Mouse (Mus musculus) mouse trophoblast stem cell (cell line): ENCODE measurements at regions not wholly inside any gene's neighbourhood (a gene's known extent, or its start where the extent isn't known, plus 50 kb on each side); places are given as distances from the start of the nearest gene placed in this dataset.
"Not testable (repeated sequence)": the region's sequence is repeated elsewhere in the genome, so short reads cannot be mapped to it uniquely, and the experiment has no call there.

Experiments
- in situ Hi-C, 2 experiments: fragments of 300-500 bp; cut with MseI, MboI; formaldehyde crosslinking; loops; 2 replicates in 1 of 2; 3 replicates in 1 of 2; pipeline ENCODE4 v1.15.1; 2025

DNA sequence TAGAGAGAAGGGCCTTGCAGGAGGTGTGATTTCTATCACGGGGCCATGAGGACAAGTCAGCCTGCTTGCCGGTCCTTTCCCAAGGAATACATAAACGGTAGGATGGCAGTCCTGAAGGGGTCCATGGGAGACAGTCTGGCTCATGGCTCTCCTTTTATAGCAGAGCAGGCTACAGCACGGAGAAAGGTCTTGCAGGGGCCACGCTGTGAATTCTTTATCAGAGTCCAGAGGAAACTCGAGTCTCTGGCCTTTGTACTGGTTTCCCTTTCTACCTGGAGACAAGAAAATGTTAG is 1984.0 kb downstream of the 4930444P10Rik start:
- in situ Hi-C loops = no loop called here

DNA sequence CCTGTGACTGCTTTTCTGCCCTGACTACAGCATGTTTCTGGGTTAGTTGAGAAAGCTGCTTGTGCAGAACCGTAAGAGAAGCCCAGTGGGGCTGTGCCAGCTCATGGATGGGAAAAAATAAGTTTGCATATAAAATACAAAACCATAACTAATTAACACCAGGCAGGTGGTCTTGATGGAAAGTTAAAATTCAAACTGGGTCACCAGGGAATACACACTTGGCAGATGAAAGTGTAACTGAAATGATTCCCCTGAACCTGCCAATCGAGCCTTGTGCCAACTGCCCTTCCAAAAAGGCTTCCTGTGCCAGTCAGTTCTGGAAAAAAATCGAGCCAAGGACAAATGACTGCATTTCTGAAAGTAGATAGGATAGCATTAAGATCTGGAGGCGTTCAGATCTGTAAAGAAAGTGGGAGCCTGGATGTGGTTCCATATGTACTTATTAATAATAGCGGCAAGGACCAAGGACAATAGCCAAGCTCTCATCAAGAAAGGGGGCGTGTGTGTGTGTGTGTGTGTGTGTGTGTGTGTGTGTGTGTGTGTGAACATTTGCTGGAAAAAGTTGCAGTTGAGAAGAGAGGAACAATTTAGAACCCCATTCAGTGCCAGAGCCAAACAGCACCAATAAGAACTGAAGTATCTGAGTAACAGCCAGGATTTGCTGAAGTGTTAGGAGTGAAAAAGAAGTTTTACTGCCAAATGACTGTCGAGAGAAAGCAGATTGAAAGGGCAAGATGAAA is 1984.5 kb downstream of the 4930444P10Rik start:
- in situ Hi-C loops = no loop called here

DNA sequence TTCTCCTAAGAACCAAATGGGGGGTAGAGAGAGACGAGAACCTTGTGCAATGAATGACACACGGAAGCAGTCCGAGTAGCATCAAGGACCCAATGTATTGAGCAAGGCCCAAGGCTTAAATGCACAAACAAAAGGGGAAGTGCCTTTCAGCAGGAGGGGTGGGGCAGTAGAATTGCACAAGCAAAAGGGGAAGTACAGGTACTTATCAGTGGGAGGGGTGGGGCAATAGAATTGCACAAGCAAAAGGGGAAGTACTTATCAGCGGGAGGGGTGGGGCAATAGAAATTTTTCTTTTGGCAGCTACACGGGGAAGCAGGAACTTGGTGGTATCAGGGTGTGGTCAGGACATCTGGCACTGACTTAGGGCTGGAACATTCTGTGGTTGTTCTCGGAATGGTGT is 1987.6 kb downstream of the 4930444P10Rik start:
- in situ Hi-C loops = not testable (repeated sequence)

- in situ Hi-C loops = no loop called here
These were observed 1988.6 kb downstream of the 4930444P10Rik start for GRCm38 (mm10) chr1:14104529-14104928.

- in situ Hi-C loops = no loop called here
These were observed 1994.1 kb downstream of the 4930444P10Rik start for GRCm38 (mm10) chr1:14099031-14099430.

- in situ Hi-C loops = no loop called here
These were observed 1995.4 kb downstream of the 4930444P10Rik start for GRCm38 (mm10) chr1:14097567-14098228.

DNA sequence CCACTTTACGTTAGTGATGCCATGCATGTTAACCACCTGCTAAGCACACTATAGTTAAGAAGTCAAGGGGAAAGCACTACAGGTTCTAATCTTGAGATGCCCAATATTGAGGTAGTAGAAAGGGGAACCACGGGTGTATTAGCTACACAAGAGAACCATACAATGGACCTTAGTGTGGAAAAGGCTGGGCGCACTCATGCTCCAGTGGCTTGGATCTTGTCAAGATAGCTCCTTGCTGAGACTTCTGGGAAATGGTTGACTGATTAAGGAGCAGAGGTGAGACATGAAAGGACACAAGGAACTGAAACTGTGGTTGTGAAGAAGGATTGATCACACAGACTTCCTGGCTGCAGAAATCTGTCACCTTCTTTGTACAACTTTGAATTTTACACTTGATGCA is 2028.3 kb downstream of the 4930444P10Rik start:
- in situ Hi-C loops = no loop called here

GRCm38 (mm10) chr1:14036163-14036562 is 2057.0 kb downstream of the 4930444P10Rik start:
- in situ Hi-C loops = no loop called here

- in situ Hi-C loops = no loop called here
These were observed 2081.6 kb downstream of the 4930444P10Rik start for GRCm38 (mm10) chr1:14011484-14011883.

DNA sequence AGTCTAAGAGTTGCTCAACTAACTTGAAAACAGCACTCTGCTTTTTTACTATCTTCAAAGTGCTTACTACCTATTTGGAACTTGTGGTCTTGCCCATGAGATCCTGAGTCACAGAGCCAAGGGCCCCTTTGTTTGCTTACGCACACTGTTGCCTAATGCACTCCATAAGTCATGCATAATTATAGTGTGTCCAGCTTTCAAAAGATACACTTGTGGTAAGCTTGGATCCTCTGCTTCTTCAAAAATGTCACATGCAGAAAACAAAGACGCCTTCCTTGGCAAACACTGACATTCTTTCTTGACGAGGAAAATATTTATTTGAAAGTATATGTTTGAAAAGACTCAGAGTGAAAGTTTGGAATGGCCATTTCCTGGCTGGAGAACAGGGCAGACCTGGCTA is 2082.3 kb downstream of the 4930444P10Rik start:
- in situ Hi-C loops = no loop called here

DNA sequence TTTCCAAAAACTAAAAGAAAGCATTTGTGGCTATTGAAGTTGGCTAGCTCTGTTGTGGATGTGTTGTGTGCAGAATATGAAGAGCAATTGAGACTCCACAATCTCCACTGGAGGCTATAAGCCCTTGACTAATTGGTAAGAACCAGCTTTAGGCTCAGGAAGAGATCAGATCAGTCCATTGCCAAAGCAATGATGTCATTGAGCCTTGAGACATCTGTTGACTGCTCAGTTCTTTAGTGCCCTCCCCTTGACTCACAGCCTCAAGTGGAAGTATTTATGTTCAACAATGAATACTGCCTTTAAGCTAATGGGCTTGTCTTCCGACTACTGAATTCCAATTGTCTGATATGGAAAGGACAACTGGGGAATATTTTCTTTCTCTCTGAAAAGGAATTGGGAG is 2090.6 kb downstream of the 4930444P10Rik start:
- in situ Hi-C loops = no loop called here

DNA sequence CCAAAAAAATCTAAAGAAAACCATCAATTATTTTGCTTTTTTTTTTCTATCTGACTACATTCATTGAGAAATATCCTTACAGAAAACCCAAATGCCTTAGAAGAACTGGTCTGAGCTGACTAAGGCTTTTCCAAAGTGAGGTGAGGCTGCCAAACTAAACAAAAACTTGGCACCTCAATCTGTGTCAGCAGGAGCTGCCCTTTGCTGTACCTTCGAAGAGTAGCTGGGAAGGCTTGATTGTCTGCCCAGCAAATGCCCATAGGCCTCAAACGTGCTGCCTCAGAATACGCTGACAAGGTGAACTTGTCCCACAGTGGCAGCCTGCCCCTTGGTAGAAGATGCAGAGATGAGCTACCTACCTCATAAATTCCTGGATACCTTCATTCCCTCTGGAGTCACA is 2091.7 kb downstream of the 4930444P10Rik start:
- in situ Hi-C loops = no loop called here

DNA sequence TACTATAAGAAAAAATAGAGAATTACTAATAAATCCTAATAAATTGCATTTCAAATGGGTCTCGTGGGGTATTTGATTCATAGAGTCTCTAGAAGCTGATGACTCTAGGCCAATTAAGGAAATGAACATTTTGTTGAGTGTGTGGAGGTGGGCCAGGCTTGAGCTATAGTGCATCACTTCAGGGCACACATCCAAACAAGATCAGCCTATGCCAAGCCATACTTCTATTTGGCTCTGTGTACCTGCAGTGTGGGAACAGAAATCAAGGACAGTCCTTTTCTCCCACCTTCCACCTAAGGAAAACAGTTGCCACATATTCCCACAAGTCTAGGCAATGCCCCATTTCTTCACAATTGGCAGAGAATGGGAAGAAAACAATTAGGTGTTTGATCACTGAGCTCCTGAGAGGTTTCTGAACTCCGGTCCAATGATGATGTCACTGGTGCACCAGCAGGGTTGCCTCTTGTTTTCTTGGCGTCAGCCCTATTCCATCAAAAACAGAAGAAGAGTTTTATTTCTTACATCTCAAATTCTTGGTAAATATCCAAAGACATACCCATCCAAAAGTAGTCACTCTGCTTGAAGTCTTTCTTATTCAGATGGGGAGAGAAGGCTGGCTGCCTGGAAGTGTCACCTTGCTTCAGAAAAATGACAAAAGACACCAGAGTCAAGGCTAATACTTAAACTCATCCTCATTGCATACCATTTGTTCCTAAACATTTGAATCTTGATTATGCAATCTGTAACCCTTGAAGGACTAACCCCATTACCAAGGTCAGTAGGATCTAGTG is 2092.3 kb downstream of the 4930444P10Rik start:
- in situ Hi-C loops = no loop called here

- in situ Hi-C loops = no loop called here
These were observed 2094.9 kb downstream of the 4930444P10Rik start for GRCm38 (mm10) chr1:13998178-13998708.

- in situ Hi-C loops = no loop called here
These were observed 2099.2 kb downstream of the 4930444P10Rik start for GRCm38 (mm10) chr1:13993825-13994509.

DNA sequence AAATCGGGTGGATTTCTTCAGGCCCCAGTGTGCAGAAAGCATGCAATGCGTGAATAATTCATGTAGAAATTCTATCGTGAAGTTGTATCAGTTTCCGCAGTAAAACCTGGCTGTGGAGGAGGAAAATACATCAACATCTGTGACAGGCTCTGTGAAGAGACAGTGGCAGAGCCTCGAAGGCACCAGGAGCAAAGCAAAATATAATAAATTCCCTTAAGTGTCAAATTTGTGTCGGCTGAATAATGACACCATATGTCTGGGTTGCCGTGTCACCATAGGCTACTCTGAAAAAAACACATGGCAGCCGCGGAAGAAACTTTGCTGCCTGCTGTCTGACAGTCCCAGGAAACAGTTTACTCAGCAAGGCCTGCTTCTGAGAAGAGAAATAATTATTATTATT is 2100.1 kb downstream of the 4930444P10Rik start:
- in situ Hi-C loops = no loop called here

DNA sequence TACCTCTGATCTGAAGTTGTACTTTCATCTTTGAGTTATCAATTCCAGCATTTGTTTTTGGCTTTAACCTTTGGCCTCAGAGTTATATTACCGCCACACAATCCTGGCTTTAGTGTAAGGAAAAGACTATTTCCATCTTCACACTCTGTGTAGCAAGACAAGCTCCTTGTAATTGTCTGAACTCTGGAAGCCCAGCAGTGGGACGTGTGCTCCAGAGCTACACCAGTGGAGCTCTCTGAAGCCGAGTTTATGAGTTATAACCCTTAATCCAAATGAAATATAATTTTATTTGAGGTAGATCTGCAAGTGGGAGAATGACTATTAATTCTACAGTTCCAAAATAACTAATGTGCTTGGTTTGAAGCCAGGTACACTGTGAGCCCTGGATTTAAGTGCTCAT is 2103.8 kb downstream of the 4930444P10Rik start:
- in situ Hi-C loops = no loop called here

- in situ Hi-C loops = no loop called here
These were observed 2108.3 kb downstream of the 4930444P10Rik start for GRCm38 (mm10) chr1:13984833-13985232.

- in situ Hi-C loops = no loop called here
These were observed 2112.9 kb downstream of the 4930444P10Rik start for GRCm38 (mm10) chr1:13980273-13980672.

- in situ Hi-C loops = no loop called here
These were observed 2114.5 kb downstream of the 4930444P10Rik start for GRCm38 (mm10) chr1:13978640-13979039.

- in situ Hi-C loops = no loop called here
These were observed 2115.9 kb downstream of the 4930444P10Rik start for GRCm38 (mm10) chr1:13977207-13977606.

GRCm38 (mm10) chr1:13949241-13949640 is 2143.9 kb downstream of the 4930444P10Rik start:
- in situ Hi-C loops = no loop called here
